Mouse (Mus musculus) urinary bladder, postnatal 25 days (tissue): Measurements from ENCODE around the gene Bcl9.

Source experiments
- DNase-seq: peaks from one replicate; pipeline ENCODE4 v3.0.0; 2022; ENCODE audit warnings: low spot score

Bcl9 gene

DNA sequence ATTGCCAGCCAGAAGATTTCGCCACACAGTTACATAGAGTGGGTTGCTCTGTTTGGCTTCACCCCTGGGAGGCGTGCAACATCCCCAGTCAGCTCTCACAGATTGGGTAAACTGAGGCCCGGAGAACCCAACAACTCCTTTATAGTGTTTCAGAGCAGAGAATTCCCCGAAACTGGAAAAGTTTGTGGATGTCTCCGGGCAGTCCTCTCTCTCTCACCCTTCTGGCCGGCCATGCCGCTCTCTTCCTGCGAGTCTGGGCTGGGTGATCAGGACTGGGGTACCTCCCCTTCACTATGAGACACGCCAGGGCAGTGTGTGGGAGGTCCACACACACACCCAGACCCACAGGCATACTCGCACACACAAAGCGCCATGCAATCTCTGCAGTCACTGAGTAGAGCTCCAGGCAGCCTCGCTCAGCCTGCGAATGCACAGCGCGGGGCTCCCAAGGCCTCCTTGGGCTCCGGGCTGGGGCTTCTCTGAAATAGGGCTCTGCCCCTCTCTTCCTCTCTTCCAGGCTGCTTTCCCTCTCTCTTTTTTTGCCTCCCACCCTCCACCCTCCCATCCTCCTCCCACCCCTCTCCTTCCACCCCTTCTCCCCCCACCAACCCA is 670 bp downstream of the Bcl9 start:
- DNase-seq, result peak; percentile 35

DNA sequence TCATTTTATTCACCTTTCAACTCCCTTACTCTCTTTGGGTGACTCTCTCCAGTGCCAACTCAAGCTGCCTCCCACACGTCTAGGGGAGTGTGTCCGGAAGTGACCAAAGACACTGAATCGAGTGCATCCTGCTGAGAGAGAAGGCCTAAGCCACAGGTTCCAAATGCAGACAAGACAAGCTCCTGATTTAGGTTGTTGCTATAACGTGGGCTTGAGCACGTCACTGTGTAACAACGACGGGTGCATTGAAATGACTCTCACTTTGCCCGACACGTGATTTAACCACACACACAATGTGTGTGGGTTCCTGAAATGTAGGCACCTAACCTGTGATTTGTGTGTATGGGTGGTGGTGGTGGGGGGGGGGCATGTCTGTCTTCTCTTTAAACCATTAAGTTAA is 3.4 kb downstream of the Bcl9 start:
- no peak for DNase-seq

DNA sequence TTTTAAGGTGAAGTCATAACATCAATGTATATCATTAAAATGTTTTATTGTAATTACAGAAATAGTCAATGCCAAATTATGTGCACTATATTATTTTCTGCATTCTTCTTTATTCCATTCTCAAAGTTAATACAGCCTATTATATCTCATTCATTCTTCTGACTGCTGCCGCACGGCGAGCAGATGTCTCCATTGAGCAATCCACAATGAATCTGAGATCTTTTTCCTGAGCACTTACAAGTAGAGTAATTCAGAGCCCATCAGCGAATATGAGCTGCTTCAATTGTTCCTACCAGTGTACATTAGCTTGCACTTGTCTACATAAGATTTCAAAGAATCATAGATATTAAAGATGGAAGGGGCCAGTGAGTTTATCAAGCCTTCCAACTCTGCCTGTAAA is 12.8 kb downstream of the Bcl9 start:
- DNase-seq, result no peak

DNA sequence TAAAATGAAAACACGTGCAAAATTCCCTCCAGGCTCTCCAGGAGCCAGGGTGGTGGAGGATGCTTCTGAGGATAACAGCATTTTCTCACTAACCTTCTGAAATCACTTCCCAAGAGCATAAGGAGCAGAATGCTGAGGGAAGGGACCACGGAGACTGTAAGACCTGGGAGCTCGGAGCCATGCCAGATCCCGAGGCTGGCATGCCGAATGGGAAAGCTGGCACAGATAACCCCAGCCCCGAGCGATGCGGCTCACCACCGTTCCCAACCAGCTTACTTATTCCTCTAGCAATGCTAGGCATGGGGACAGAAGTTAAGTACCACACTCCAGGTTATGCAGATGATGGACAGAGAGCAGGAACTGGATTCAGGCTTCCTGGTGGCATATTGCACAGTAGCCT is 13.7 kb downstream of the Bcl9 start:
- DNase-seq, result no peak

DNA sequence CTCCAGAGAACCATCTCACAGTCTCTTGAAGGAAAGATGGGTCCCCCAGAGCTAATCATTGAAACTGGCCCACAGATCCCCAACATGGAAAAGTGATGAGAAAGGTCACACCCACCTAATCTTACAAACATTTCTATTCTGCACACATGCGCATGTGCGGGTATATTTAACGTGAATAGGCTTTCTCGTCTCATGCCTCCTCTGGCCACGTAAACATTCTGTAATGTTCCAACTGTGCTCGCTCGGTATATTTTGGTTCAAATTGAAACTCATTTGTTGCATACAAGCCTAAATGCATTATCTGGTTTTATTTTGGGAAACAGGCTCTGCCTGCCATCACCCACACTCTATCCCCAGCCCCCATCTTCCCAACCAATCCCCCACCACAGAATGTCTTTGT is 16.3 kb downstream of the Bcl9 start:
- no peak for DNase-seq

DNA sequence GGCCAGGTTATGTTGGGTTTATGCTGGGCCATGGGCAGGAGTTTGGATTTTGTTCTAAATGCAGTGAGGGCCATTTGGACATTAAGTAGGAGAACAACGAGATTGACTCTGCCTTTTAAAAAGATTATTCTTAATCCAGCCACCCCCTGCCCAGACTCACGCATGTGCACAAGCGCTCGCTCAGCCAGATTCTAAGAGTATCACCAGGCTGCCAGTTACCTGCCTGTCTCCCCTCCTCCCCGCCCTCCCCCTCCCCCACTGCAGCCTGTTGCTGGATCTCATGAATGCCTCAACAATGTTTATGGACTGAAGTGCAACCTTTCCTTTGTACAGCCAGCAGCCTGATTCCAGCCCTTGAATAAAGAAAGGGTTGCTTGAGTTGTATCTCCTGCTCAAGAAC is 22.0 kb downstream of the Bcl9 start:
- DNase-seq, result no peak

DNA sequence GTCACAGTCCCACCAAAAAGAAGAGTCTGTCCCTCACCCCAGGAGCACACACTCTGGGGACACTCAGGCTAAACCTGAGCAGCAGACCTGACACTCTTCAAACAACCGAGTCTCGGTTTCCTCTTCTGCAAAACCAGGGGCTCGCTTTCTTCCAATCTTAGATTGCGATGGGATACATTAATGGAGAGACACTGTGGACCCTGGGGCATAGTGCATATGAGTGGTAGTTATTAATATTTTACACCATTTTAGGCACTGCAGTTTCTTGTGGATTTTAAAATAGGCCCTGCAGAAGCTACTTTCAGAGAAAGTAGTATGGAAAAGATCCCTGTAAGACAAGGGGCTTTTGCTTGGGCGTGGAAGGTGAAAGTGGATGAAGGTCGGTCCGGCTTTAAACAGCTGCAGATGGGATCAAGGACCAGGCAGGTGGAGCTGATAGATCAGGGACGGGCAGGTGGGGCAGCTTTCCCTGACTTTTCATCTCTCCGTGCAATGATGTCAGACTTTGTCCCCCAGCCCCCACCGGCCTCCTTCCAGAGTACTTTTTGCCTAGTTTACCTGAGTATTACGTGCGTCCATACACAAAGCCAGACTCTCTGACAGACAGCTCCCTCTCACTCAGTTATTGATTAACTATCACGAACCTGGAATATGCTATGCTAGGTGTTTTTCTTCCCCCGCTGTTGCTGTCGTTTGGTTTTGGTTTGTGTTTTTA is 23.0 kb downstream of the Bcl9 start:
- no peak for DNase-seq

DNA sequence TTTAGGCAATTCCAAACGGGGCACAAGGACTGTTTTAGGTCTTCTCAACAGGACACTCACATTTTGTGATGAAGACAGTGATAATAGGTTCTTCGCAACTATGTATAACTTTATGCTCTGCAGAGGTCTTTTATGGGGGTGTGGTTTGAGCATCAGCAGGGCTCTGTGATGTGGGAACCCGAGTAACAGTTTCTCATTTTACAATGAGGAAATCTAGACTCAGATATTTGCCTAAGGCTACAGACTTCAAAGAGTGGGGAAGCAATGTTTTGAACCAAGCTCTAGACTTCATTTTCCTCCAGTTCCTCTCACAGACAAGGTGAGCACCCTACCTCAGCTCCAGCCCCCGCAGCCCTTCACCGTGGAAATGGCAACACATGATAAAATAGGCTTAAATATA is 23.8 kb downstream of the Bcl9 start:
- no peak for DNase-seq

DNA sequence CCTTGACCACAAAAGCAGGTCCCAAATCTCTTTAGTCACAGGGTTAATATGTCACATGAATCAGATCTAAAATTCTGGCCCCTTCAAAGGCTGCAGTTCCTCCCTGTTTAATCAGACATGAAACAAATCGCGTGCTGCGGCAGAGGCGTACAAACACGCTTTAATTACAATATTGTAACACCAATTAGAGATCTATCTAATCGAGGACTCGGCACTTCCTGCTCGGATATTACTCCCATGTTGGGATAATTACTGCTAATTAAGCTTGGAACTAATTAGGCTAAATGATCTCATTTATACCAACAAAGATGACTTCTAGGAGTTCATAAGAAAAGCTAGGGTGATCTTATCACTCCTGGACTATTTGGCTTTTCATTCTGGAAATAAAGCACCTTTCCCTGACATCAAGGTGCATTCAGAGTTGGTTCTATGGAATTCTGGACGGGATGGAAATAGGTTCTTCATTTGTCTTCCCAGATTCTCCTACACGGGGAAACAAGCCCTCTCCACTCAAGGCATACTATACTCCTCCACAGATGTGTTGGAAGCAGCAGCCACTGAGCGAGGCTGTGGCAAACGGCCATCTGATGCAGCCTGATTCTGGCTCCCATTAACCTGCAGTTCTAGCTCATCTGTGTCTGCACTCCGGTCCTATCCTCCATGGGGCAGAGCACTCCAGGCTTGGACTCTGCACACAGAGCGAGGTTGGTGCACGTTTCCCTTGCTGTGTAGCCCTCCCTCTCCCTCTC is 31.9 kb downstream of the Bcl9 start:
- DNase-seq, result no peak

DNA sequence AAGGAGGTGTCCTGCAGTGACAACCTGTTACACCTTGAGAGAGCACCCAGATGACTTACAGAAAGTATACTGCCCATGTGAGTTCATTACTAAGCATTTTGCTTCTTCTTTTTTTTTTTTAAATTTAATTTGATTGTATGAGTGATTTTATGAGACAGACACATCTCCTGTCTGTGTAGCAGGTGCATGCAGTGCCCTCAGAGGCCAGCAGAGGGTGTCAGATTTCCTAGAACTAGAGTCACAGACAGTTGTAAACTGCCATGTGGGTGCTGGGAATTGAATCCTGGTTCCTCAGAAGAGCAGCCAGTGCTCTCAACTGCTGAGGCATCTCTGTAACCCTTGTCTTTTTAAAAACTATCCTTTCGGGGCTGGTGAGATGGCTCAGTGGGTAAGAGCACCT is 35.5 kb downstream of the Bcl9 start:
- DNase-seq, result no peak

DNA sequence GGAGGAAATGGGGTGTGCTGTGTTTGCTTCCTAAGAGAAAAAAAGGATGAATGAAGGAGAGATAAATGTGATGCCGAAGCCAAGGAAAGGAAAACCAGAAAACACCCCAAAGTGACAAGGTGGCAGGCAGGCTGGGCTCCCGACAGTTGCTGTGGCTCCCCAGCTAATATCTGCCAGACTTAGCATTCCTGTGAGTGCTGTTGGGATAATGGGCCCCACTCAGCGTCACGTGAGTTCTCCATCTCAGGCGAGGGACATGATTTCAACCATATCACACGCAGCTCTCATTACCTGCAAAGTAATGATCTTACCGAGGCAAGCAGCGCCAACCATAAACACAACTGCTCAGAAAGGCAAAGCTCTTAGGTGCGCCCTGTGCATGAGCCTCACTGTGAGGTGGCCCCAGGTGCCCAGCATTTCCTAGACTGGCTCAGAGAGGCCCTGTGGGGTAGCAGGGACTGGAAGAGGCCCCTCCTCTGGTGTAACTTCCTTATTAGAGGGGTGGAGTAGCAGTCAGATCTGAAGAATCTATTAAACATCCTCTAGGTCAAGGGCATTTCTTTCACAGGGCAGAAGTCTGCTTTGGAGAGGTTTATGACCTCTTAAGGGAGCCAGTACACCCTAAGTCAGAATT is 41.9 kb downstream of the Bcl9 start:
- no peak for DNase-seq

DNA sequence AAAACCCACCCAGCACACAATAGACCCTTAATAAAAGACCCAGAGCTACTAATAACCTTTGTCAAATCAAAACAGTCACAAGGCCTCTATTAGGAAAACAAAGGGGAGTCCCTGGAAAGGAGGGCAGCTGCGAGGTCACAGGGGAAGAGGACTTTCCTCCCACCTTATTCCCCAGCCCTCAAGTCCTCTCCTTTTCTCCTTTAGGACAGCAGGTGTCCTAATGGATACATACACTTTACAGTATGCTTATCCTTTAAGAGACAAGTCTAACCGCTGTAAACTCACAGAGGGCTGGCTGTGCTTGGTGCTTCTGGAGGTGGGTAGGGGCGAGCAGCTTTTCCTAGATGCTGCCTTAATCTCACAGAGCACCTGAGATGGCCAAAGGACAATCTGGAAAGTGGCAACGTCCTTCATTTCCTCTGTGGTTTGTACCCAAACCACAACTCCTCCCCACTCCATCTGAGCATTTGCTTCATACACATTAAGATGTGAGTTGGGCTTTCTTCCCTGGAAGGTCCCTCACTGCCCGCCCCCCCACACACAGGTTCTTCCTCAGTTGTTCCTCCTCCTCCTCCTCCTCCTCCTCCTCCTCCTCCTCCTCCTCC is 42.8 kb downstream of the Bcl9 start:
- no peak for DNase-seq

DNA sequence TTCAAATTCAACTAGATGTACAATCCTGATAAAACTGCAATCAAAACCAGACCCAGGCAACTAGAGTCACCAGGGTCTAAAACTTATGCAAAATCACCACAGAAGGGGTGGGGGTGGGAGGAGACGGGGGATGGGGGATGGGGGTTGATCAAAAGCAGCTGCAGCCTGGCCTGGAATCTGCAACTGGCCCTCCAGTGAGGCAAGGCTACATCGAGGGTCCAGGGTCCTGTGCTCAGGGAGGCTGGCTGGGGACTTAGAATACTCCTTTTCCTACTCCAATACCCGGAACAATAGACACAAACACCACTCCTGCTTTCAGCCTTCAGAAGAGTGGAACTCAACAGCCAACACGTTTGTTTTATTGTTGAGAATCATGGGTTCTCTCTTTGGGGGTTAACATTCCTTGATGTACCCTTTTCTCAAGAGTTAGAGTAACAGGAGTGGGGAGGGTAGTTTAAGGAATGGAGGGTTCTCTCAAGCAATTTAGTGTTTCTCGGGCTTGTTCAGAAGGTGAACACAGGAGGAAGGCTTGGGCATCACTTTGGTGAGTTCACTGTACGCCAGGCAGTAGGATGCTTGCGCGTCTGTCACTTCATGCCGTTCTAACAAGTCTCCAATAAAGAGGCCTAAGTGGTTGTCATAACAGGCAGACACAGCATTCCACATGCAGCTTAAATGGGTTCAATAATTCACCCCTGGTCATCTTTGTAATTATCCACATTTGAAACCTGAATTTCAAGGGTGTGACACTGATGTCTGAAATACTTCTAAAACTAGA is 43.7 kb downstream of the Bcl9 start:
- no peak for DNase-seq

DNA sequence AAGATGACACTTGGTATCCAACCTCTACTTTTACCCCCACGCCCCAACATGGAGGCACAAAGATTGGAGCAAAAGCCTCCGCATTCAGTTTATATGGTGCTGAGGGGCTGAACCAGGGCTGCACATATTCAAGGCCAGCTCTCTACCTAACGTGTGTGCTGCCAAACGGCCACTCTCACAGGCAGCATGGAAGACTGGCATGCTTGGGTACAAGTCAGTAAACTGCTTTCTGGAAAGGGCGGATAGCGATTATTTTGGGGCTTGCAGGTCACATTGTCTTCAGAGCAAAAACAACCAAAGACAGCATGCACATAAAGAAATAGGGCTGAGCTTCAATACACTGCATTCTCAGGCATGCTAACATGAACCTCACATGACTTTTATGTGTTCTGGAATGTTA is 44.8 kb downstream of the Bcl9 start:
- DNase-seq, result no peak

DNA sequence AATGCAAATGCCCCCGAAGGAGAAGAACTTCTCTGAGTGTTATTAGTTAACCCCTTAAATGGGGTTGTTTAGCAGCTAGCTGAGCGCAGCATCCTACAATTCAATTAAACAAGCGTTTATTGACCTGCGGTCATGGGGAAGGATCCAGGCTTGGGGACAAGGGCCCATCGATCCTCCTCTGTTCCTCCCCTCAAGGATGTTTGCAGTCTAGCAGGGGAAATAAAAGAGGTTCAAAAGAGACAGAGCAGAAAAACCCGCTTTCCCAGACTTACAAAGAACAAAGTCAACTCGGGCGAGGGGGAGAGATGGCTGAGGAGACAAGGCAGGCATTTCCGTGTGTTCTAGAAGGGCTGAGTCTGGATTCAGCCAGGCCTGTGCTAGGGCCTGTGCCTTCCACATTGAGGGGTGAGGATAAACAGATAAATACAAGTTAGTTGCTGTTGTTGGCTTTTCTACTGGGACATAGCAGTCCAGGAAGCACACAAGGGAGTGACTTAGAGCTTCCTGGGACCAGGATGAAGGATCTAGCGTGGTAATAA is 55.0 kb downstream of the Bcl9 start:
- no peak for DNase-seq

DNA sequence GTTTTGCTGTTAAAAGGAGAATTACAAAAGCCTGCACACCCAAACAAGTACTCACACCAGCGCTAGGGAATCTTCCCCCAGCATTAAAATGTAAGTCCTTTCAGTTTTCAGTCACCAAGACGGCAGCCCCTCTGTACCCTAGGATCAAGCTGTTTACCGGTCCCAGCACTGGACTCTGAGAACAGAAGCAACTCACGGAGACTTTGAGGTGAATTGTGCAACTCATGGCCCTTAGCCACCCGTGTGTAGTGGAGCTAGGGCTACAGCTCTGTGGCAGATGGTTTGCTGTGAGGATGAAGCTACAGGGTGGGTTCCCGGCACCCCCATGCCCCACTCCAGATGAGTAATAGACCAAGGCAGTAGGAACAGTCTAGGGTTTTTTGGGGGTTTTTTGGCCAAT is 55.9 kb downstream of the Bcl9 start:
- no peak for DNase-seq

DNA sequence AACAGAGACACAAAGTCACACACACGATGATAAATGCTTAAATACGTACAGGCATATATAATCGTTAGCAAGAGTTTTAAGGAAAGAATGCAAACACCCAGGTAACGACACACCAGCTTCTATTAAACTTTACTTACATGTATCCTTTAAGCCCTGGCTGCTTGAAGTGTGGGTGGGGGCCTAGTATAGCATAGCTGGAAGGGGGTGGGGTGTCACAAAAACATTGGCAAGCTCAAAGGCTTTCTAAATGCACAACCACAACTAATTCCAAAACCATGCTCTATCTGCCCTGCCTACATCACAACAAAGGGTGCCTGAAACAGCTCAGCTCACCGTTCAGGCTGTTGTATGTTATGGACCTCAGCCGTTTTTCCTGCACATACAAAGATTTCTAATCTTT is 57.9 kb downstream of the Bcl9 start:
- DNase-seq, result no peak

DNA sequence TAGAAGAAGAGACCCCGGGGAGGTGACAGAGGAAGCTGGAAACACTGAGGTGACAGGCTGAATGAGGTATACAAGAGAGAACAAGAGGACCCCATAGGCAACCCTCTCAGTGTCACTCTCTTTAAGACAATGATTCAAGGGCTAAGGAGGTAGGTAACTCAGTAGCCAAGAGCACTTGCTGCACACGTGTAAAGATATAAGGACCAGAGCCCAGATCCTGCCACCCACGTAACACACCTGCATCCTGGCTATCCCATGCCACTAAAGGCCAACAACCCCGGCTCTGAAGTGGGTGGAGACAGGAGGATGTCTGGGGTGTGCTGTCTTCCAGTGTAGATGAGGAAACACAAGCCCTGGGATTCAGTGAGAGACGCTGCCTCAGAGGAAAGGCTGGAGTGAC is 58.4 kb downstream of the Bcl9 start:
- DNase-seq, result no peak

DNA sequence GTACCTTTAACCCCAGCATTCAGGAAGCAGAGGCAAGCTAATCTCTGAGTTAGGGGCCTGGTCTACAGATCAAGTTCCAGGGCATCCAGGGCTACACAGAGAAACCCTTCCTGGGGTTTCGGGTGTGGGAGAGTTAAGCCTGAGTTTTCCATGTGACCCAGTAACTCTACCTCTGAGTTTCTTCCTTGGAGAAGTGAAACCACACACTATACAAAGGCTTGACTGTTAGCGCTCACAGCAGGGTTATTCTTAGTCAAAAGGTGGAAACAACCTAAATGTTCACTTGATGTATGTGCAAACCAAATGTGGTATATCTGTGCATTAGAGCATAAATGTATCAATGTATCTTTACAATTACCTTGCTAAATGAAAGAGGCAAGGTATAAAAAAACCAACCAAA is 59.2 kb downstream of the Bcl9 start:
- no peak for DNase-seq

DNA sequence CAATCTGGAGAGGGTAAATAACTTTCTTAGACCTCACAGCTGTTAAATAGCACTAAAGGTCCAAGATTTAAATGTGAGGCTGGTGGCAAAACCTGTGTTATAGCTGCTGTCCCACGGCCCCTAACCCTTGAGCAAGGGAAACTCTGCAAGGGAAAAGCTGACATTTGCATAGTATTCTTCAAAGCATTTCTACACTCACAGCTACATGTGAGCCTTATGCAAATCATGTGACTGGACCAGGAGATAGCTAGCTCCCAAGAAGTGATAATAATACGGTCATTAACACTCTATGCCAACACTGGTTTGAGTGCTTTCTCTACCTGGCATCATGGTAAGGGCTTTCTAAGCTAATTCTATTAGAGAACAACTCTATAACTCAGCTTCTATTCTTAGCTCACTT is 60.3 kb downstream of the Bcl9 start:
- no peak for DNase-seq

DNA sequence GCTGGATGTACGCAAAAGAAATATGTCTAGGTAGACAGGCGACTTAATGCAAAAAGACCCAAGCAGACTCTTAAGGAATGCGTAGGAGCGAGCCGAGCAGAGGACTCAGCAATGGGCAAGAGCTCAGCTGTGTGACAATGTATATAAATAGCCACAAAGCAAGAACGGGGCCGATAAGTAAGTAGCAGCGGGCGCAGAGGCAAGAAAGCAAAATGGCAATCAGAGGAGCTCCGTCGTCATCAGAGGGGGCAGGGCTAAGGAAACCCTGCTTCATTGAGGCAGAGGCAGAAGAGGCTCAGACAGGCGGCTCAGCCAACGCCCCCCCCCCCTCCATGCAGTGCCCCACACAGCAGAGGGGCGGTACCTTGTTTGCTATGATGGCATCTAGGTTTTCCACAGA is 62.9 kb downstream of the Bcl9 start:
- DNase-seq, result no peak

DNA sequence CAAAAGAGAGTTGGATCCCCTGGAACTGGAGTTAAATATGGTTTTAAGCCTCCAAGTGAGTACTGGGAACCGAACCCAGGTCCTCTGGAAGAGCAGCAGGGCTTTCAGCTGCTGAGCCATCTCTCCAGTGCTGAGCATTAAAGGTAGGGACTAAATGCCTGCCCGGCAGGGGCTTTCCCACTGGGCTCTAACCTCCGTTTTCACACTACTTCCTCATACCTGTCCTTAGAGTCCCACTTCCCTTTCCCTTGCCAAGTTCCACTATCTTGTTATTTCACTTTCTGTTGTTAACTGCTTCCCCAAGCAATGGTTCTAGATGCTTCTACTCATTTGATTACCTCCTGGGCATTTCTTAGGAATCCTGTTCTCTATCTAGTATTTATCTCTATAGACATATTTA is 65.4 kb downstream of the Bcl9 start:
- no peak for DNase-seq
